Mouse (Mus musculus): Measurements from ENCODE around the gene Lima1. TPM values are rescaled to one million over a fixed set of nuclear protein-coding genes. Genes with fewer than 3 reads are reported as not detected.

The Lima1 gene
- total RNA-seq, 1 experiment from 2014 or later, result 6.5 TPM

DNA sequence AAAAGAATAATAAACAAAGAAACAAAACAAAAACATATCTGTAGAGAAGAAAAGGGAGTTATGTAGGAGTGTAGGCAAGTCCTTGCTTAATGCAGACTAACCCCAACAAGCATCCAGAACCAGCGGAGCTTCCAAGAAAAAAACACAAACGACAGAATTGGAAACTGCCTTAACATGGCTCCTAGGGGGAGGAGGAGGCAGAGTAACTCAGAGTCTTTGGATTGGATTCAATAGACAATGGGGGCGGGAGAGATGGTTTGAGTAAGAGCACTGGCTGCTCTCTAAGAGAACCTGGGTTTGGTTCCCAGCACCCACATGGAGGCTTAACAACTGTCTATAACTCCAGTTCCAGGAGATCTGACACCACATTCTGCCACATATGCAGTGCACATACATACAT lies 143.6 kb downstream of the Lima1 start:
- ATAC-seq (replicated peaks in 1 of 2; ENCODE audit: insufficient read depth in 1 of 2, low FRiP score in 2 of 2, low TSS enrichment in 1 of 2, low read depth in 1 of 2, poor library complexity in 2 of 2, severe bottlenecking in 2 of 2), result no peak

DNA sequence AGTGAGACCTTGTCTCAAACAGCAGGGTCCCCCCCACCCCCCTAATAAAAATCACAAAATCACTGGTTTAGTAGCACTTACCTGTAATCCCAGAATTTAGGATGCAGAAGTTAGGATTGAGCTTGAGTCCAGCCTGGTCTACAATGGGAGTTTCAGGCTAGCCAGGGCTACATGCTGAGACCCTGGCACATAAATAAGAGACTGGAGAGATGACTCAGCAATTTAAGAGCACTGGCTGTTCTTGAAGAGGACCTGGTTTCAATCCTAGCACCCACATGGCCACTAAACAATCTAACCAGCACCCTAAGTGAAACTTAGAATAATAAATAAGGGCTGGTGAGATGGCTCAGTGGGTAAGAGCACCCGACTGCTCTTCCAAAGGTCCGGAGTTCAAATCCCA lies 144.1 kb downstream of the Lima1 start:
- ATAC-seq (replicated peaks in 1 of 2; ENCODE audit: insufficient read depth in 1 of 2, low FRiP score in 2 of 2, low TSS enrichment in 1 of 2, low read depth in 1 of 2, poor library complexity in 2 of 2, severe bottlenecking in 2 of 2), result no peak

DNA sequence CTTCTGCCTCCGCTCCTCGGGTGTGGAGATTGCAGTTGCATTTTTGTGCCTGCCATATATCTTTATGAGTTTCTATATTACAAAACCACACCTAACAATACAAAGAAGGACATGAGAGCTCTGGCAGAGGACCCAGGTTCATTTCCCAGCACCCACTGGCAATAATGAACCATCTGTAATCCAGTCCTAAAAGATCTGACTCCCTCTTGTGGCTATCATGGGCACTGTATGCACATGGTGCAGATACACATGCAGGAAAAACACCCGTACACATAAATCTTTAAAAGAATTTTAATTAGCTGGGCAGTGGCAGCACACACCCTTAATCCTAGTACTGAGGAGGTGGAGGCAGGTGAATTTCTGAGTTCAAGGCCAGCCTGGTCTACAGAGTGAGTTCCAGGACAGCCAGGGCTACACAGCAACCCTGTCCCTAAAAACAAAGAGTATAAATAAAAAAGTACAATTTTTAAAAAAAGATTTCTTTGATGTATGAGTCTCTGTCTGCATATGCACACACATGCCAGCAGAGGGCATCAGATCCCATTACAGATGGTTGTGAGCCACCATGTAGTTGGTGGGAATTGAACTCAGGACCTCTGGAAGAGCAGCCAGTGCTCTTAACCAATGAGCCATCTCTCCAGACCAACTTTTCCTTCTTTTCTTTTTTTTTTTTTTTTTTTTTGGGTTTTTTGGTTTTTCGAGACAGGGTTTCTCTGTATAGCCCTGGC lies 146.0 kb downstream of the Lima1 start:
- no peak for ATAC-seq (replicated peaks in 1 of 2; ENCODE audit: insufficient read depth in 1 of 2, low FRiP score in 2 of 2, low TSS enrichment in 1 of 2, low read depth in 1 of 2, poor library complexity in 2 of 2, severe bottlenecking in 2 of 2)

Other genes with a start within 250 kb of the Lima1 start
- 47.7 and 50.2 TPM in 2 replicates for gene Racgap1, start 223.8 kb downstream of the Lima1 start, total RNA-seq (2017)
- gene Asic1, start 205.1 kb downstream of the Lima1 start, total RNA-seq (2017), result not detected in 2 replicates
- gene Smarcd1, start 173.3 kb downstream of the Lima1 start, total RNA-seq (2017), result 29.7 and 39.1 TPM in 2 replicates
- gene Gm17349, start 170.0 kb downstream of the Lima1 start, total RNA-seq (2017), result not detected in 2 replicates
- 0.74 and 1.7 TPM in 2 replicates for gene Gpd1, start 157.9 kb downstream of the Lima1 start, total RNA-seq (2017)
- 26.8 and 41.8 TPM in 2 replicates for gene Cox14, start 149.8 kb downstream of the Lima1 start, total RNA-seq (2017)
- gene Cers5, start 102.6 kb downstream of the Lima1 start, total RNA-seq (2017), result 46.2 and 48.5 TPM in 2 replicates
- gene Fam186a, start 91.6 kb upstream of the Lima1 start, total RNA-seq (2017), result not detected in 2 replicates
- gene Larp4, start 94.6 kb upstream of the Lima1 start, total RNA-seq (2017), result 81.5 and 94.0 TPM in 2 replicates
- gene Dip2b, start 163.2 kb upstream of the Lima1 start, total RNA-seq (2017), result 14.4 and 19.8 TPM in 2 replicates

All from hematopoietic stem cell, adult 5-6 weeks (primary cell).